Mouse (Mus musculus): Measurements from ENCODE around the gene Grm2.
A peak's percentile ranks its signal among the peaks of the same experiment; 100 is the strongest.

- TF ChIP-seq CTCF (IDR thresholded peaks at IDR 0.05; ENCODE audit: extremely low read depth, insufficient read depth, low read length) (peak; percentile 99), POLR2A (IDR thresholded peaks at IDR 0.05; ENCODE audit: extremely low read depth, insufficient read depth, low read length) (no peak)
Observed at GRCm38 (mm10) chr9:106675480-106675879, 19.6 kb upstream of the Grm2 start.
